Mouse (Mus musculus): ENCODE results near the gene Tbc1d10b.

The Tbc1d10b gene

DNA sequence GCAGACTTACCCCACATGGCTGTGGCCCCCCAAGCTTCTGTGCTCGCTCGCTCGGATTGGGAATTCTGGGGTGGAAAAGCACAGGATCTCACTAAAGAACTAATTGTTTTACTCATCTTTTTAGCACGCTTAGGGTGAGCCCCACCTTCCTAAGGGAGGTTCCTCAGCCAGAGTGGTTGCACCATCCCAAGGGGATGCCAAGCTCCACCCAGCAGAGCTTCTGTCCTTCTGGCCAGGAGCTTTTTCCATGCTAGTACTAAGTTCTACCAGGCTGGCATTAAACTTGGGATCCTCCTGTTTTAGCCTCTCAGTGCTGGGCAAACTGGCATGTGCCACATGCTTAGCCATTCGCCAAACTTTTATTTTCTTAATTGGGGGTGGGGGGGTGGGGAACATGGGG is 45.7 kb downstream of the Tbc1d10b start:
- no peak for DNase-seq (ENCODE audit: low read depth, low spot score)

DNA sequence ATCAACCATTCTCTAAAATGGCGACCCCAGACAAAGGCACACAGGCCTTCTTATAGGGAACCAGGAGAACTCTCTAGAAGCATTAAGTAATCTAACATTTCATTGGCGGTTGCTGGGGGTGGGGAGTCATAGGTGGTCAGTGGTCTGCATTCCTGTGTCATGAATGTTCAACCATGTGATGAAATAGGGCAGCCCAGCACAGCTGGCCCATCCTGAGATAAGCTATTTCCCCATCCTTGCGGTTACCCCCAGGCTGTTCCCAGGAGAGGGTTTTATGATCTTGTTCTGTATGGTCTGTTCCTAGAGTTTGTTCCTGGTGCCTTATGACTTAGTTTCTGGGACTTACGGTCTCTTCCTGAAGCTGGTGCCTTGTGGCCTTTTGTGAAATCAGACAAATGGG is 50.7 kb downstream of the Tbc1d10b start:
- DNase-seq (ENCODE audit: low read depth, low spot score) = no peak

DNA sequence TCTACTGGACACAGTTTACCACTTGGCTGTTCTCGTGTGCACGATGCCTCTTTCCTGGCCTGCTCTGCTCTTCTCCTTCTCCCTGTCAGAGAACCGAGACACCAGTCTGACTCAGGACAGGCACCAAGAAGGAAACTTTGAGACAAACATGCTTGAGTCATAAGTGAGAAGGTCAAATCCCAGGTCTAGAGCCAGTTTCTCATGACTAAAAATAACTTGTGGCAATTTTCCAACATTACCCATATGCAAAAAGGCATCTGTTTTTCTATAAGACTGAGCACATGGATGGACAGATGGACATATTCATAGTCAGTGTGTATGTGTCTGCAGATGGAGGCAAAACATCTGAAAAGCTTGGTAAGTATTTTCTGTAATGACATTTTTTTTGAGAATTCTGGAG is 54.8 kb downstream of the Tbc1d10b start:
- no peak for DNase-seq (ENCODE audit: low read depth, low spot score)

DNA sequence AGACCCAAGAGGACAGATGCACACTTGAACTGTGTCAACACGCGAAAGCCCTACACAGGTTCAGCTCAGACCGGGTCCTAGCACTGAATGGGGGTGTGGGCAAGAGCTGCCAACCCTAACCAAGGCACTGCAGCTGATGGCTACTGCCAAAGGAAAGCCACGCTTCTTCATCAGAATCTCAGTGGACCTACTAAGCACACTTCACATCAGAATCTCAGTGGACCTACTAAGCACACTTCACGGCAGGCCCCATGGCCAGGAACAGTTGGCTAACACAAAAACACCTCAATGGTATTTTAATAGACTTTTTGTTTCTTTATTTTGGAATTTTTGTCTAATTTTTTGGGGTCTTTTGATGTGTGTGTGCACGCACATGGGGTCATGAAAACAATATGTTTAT is 55.8 kb downstream of the Tbc1d10b start:
- no peak for DNase-seq (ENCODE audit: low read depth, low spot score)

DNA sequence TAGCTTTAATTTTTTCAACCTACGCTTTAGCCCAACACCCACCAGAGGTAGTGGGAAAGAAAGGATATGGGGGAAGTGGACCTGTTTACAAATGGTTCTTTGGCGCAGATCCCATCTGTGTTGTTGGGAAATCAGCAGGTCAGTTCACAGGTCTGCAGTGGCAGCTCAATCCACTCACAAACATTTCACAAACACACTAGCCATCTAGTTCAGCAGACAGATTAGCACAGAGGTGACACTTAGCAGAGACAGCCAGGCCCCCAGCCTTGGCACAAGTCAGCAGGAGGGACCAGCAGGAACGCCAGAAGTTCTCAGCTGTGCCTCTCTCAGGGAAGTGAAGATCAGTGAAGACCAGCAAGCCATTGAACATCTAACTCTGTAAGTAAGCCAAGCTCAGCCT is 60.4 kb downstream of the Tbc1d10b start:
- no peak for DNase-seq (ENCODE audit: low read depth, low spot score)
